8 mouse cellular contexts compared by ENCODE assay signal in genomic region chr13:73446494-73446893, GRCm38 (mm10). TPM values are rescaled to one million over a fixed set of nuclear protein-coding genes. Genes with fewer than 3 reads are reported as not detected.
DNase-seq lines count a peak whose midpoint lies in the region; ATAC-seq lines count a peak whose summit lies in the region.

No protein-coding gene starts in this region.

- no peaks in the 10 kb centered on the region for H3K36me3 ChIP-seq in intestine, embryonic 15.5 days
- H3K36me3 ChIP-seq in intestine, embryonic 16.5 days (ENCODE audit: control insufficient read depth, insufficient read depth, low read length): no peaks in the 10 kb centered on the region
- H3K36me3 ChIP-seq in embryonic facial prominence, embryonic 13.5 days: no peaks in the 10 kb centered on the region
- no peaks in the 10 kb centered on the region for H3K36me3 ChIP-seq in limb, embryonic 11.5 days (ENCODE audit: control insufficient read depth, insufficient read depth, low read length)

- no peak overlapping the region for H3K4me2 ChIP-seq in intestine, embryonic 15.5 days (replicated peaks)
- no peak overlapping the region for H3K4me2 ChIP-seq in intestine, embryonic 16.5 days (ENCODE audit: low read depth, low read length)
- H3K4me2 ChIP-seq in embryonic facial prominence, embryonic 13.5 days: no peak overlapping the region
- H3K4me2 ChIP-seq in limb, embryonic 11.5 days (ENCODE audit: low read depth, severe bottlenecking): no peak overlapping the region

- H3K9me3 ChIP-seq in intestine, embryonic 15.5 days: no peaks in the 10 kb centered on the region
- no peaks in the 10 kb centered on the region for H3K9me3 ChIP-seq in intestine, embryonic 16.5 days (ENCODE audit: control insufficient read depth, low read length)
- H3K9me3 ChIP-seq in embryonic facial prominence, embryonic 13.5 days: no peaks in the 10 kb centered on the region
- H3K9me3 ChIP-seq in limb, embryonic 11.5 days (ENCODE audit: control insufficient read depth, low read length): no peaks in the 10 kb centered on the region

- H3K4me1 ChIP-seq in intestine, embryonic 15.5 days (replicated peaks): no peaks in the 10 kb centered on the region
- H3K4me1 ChIP-seq in intestine, embryonic 16.5 days (ENCODE audit: control insufficient read depth, insufficient read depth, low read length): no peaks in the 10 kb centered on the region
- peaks cover 7% of the 10 kb centered on the region for H3K4me1 ChIP-seq in embryonic facial prominence, embryonic 13.5 days
- no peaks in the 10 kb centered on the region for H3K4me1 ChIP-seq in limb, embryonic 11.5 days (ENCODE audit: control insufficient read depth, insufficient read depth, low read length)

- H3K9ac ChIP-seq in intestine, embryonic 15.5 days: no peak overlapping the region
- no peak overlapping the region for H3K9ac ChIP-seq in intestine, embryonic 16.5 days (ENCODE audit: low read depth, low read length)
- no peak overlapping the region for H3K9ac ChIP-seq in embryonic facial prominence, embryonic 13.5 days
- H3K9ac ChIP-seq in limb, embryonic 11.5 days (ENCODE audit: low read length): no peak overlapping the region

- no peak overlapping the region for H3K27ac ChIP-seq in intestine, embryonic 15.5 days
- H3K27ac ChIP-seq in intestine, embryonic 16.5 days (ENCODE audit: low read length): no peak overlapping the region
- H3K27ac ChIP-seq in embryonic facial prominence, embryonic 13.5 days: 0 out of 2 replicates have a peak overlapping the region, but pooled peaks have one; percentile 33
- peak overlapping the region; percentile 12; the same call in 1 of the 2 replicates for H3K27ac ChIP-seq in limb, embryonic 11.5 days (replicated peaks; ENCODE audit: low read depth, low read length)

- H3K27me3 ChIP-seq in intestine, embryonic 15.5 days (replicated peaks): no peaks in the 10 kb centered on the region
- no peaks in the 10 kb centered on the region for H3K27me3 ChIP-seq in intestine, embryonic 16.5 days (replicated peaks; ENCODE audit: control insufficient read depth, insufficient read depth, low read length)
- no peaks in the 10 kb centered on the region; the same call in 1 of the 2 replicates for H3K27me3 ChIP-seq in embryonic facial prominence, embryonic 13.5 days
- no peaks in the 10 kb centered on the region for H3K27me3 ChIP-seq in limb, embryonic 11.5 days (ENCODE audit: control insufficient read depth, insufficient read depth, low read length)

- WGBS in intestine, embryonic 15.5 days: 51% methylated on average over 4 of the region's 4 CpGs
- WGBS in intestine, embryonic 16.5 days: 43% methylated on average over 4 of the region's 4 CpGs
- WGBS in embryonic facial prominence, embryonic 13.5 days: 52% methylated on average over 4 of the region's 4 CpGs
- 55% methylated on average over 4 of the region's 4 CpGs for WGBS in limb, embryonic 11.5 days

- no peak for DNase-seq in limb, embryonic 11.5 days (ENCODE audit: low spot score)
- peak; percentile 47 to 82 for DNase-seq in lung, postnatal 4 days
- no peak for DNase-seq in thymus, postnatal 25 days
- DNase-seq in thymus, postnatal 36 days: no peak
- DNase-seq in layer of hippocampus, adult 18-20 months (ENCODE audit: low spot score in 2 of 2): no peak

- 0 out of 2 replicates have a peak, but pooled peaks have one; percentile 30 for ATAC-seq in intestine, embryonic 15.5 days
- ATAC-seq in intestine, embryonic 16.5 days: no peak
- ATAC-seq in embryonic facial prominence, embryonic 13.5 days (ENCODE audit: insufficient number of reproducible peaks, insufficient read depth, low FRiP score, low TSS enrichment, low read depth): peak; percentile 71; the same call in 1 of the 2 replicates
- ATAC-seq in limb, embryonic 11.5 days (ENCODE audit: insufficient number of reproducible peaks, low FRiP score, low TSS enrichment, low read depth): no peak

- H3K4me3 ChIP-seq in intestine, embryonic 15.5 days (replicated peaks): no peak overlapping the region
- H3K4me3 ChIP-seq in intestine, embryonic 16.5 days (ENCODE audit: low read length): no peak overlapping the region
- no peak overlapping the region for H3K4me3 ChIP-seq in embryonic facial prominence, embryonic 13.5 days
- no peak overlapping the region for H3K4me3 ChIP-seq in limb, embryonic 11.5 days (ENCODE audit: low read depth, low read length)

RNA-seq across cellular contexts. Expression of gene Lpcat1, which starts 20.5 kb away (rescaled TPM):
- 19.8 and 22.5 TPM in 2 replicates for polyA plus RNA-seq in intestine, embryonic 15.5 days (2015; fragmentation: Nextera tagmentation; extraction: Ambion mirVana)
- polyA plus RNA-seq in intestine, embryonic 16.5 days (2015; fragmentation: Nextera tagmentation; extraction: Ambion mirVana): 13.2 and 15.5 TPM in 2 replicates
- polyA plus RNA-seq in embryonic facial prominence, embryonic 13.5 days (2015; fragmentation: Nextera tagmentation; extraction: Ambion mirVana): 44.5 and 49.1 TPM in 2 replicates
- 47.6 and 47.7 TPM in 2 replicates for polyA plus RNA-seq in limb, embryonic 11.5 days (2014; fragmentation: Nextera tagmentation; extraction: Ambion mirVana)
- 10 to 100 TPM; 35.0 to 37.7 TPM for total RNA-seq in layer of hippocampus, adult 18-20 months (2021)

Comparison
In these comparisons a context has a peak if more than half of its experiments do, and no peak if none do; other contexts are left out.
1. ATAC-seq: peak in intestine, embryonic 15.5 days (single experiment) and embryonic facial prominence, embryonic 13.5 days (single experiment); none in intestine, embryonic 16.5 days (single experiment) and limb, embryonic 11.5 days (single experiment).
2. H3K27ac ChIP-seq: peak in embryonic facial prominence, embryonic 13.5 days (single experiment) and limb, embryonic 11.5 days (single experiment); none in intestine, embryonic 15.5 days (single experiment) and intestine, embryonic 16.5 days (single experiment).
3. DNase-seq: peak in lung, postnatal 4 days (2 of 2); none in limb, embryonic 11.5 days (single experiment), thymus, postnatal 25 days (single experiment), thymus, postnatal 36 days (0 of 2) and layer of hippocampus, adult 18-20 months (0 of 2).